Mouse (Mus musculus) heart, embryonic 13.5 days (tissue): Measurements from ENCODE around the gene Ogg1. TPM values are rescaled to one million over a fixed set of nuclear protein-coding genes. Genes with fewer than 3 reads are reported as not detected.

Experiments
- ATAC-seq: fragments of 200-750 bp; cut with Nextera tagmentation; 2 replicates; pipeline ENCODE4 v1.8.0; 2017; ENCODE audit warnings: moderate TSS enrichment; ENCODE audit not compliant: insufficient number of reproducible peaks, low FRiP score, low TSS enrichment; ENCODE audit errors: extremely low read depth
- H3K27ac ChIP-seq: fragments of 300-500 bp; sonication (generic); replicated peaks from 2 replicates; pipeline ENCODE4 v1.5.1; 2015; ENCODE audit warnings: moderate library complexity, mild to moderate bottlenecking, inconsistent platforms
- H3K27me3 ChIP-seq: fragments of 300-500 bp; sonication (generic); replicated peaks from 2 replicates; pipeline ENCODE4 v1.6.1; 2015; ENCODE audit warnings: mild to moderate bottlenecking, inconsistent platforms
- H3K36me3 ChIP-seq: fragments of 300-500 bp; sonication (generic); 2 replicates; pipeline ENCODE4 v1.6.1; 2015; ENCODE audit warnings: mild to moderate bottlenecking, inconsistent platforms
- H3K4me1 ChIP-seq: fragments of 300-500 bp; sonication (generic); 2 replicates; pipeline ENCODE4 v1.6.1; 2015; ENCODE audit warnings: inconsistent platforms
- H3K4me2 ChIP-seq: fragments of 300-500 bp; sonication (generic); 2 replicates; pipeline ENCODE4 v1.6.1; 2015; ENCODE audit warnings: inconsistent platforms, mild to moderate bottlenecking, moderate library complexity
- H3K4me3 ChIP-seq: fragments of 300-500 bp; sonication (generic); 2 replicates; pipeline ENCODE4 v1.5.1; 2015; ENCODE audit warnings: moderate library complexity, mild to moderate bottlenecking, inconsistent platforms
- H3K9ac ChIP-seq: fragments of 300-500 bp; sonication (generic); 2 replicates; pipeline ENCODE4 v1.6.1; 2015; ENCODE audit warnings: inconsistent platforms, mild to moderate bottlenecking, moderate library complexity
- H3K9me3 ChIP-seq: fragments of 300-500 bp; sonication (generic); 2 replicates; pipeline ENCODE4 v1.6.1; 2016; ENCODE audit warnings: inconsistent platforms
- WGBS: fragments of 180-500 bp; shearing (Covaris S2); methylation state at CpG from one replicate; pipeline ENCODE4 v1.1.7; 2015; ENCODE audit warnings: mixed read lengths; 5-methylcytosine and 5-hydroxymethylcytosine counted together
- polyA plus RNA-seq: library from polyadenylated mRNA; unstranded; fragments of >200 nt; fragmentation: Nextera tagmentation; extraction: Ambion mirVana; gene quantifications from 2 replicates; pipeline ENCODE4 v1.2.1, GENCODE M21; 2015

The Ogg1 gene
- 9.5 and 11.6 TPM in 2 replicates for polyA plus RNA-seq

GRCm38 (mm10) chr6:113326533-113327315 lies at the start of gene Ogg1:
Gene Ogg1 (plus strand): TSS chr6:113326972.
- peak within 1 kb of the TSS; percentile 86 for H3K9ac ChIP-seq
- ATAC-seq = peak; percentile 95
- H3K4me3 ChIP-seq = peak within 1 kb of the TSS; percentile 65
- peak within 1 kb of the TSS; percentile 90 for H3K27ac ChIP-seq
- WGBS = under 1% methylated on average over 52 of the region's 52 CpGs
- peaks cover 64% of the 10 kb centered on the region for H3K36me3 ChIP-seq
- H3K4me1 ChIP-seq = peaks cover 30% of the 10 kb centered on the region
- no peaks in the 10 kb centered on the region for H3K9me3 ChIP-seq
- peak within 1 kb of the TSS; percentile 88 for H3K4me2 ChIP-seq
- H3K27me3 ChIP-seq = no peaks in the 10 kb centered on the region

GRCm38 (mm10) chr6:113281676-113282075 lies 45.1 kb upstream of the Ogg1 start:
- no peak overlapping the region for H3K27ac ChIP-seq

GRCm38 (mm10) chr6:113282101-113282802 lies 44.5 kb upstream of the Ogg1 start, which contains the start of gene Cpne9:
Gene Cpne9 (plus strand): TSS chr6:113282307.
- Histone ChIP-seq H3K9ac (no peak within 1 kb of the TSS), H3K4me3 (peak within 1 kb of the TSS; percentile 20), H3K27ac (no peak within 1 kb of the TSS), H3K4me2 (peak within 1 kb of the TSS; percentile 49), H3K9me3 (no peaks in the 10 kb centered on the region), H3K36me3 (peaks cover 26% of the 10 kb centered on the region), H3K4me1 (peaks cover 7% of the 10 kb centered on the region), H3K27me3 (peaks cover 54% of the 10 kb centered on the region)
- WGBS = 2% methylated on average over 37 of the region's 37 CpGs
- ATAC-seq = no peak

More at GRCm38 (mm10) chr6:113281676-113282075, 45.1 kb upstream of the Ogg1 start:
- Histone ChIP-seq H3K4me1 (peaks cover 7% of the 10 kb centered on the region), H3K27me3 (peaks cover 54% of the 10 kb centered on the region), H3K4me2 (no peak overlapping the region), H3K9ac (no peak overlapping the region), H3K4me3 (no peak overlapping the region), H3K36me3 (peaks cover 28% of the 10 kb centered on the region), H3K9me3 (no peaks in the 10 kb centered on the region)
- no peak for ATAC-seq
- whole genome bisulfite sequencing = 46% methylated on average over 6 of the region's 6 CpGs

DNA sequence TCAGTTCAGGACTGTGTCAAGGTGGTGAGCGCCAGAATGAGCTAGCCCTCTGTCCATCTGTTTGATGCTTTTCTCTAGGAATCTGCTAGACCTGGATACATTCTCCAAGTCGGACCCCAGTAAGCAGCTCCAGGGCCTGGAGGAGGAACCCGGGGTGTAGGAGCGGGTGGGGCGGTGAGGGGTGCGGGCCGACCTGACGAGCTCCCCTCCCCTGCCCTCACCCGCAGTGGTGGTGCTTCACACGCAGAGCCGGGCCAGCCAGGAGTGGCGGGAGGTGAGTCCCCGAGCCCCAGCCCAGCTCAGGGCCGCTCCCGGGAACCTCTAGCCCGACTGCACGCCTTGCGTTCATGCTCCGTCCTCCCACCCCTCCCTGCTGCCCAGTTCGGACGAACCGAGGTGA lies 43.8 kb upstream of the Ogg1 start:
- Histone ChIP-seq H3K27ac (no peak overlapping the region), H3K9ac (no peak overlapping the region), H3K27me3 (peaks cover 54% of the 10 kb centered on the region), H3K4me2 (0 out of 2 replicates have a peak overlapping the region, but pooled peaks have one; percentile 4), H3K4me3 (no peak overlapping the region), H3K9me3 (no peaks in the 10 kb centered on the region), H3K36me3 (peaks cover 20% of the 10 kb centered on the region), H3K4me1 (peaks cover 7% of the 10 kb centered on the region)
- ATAC-seq = no peak
- WGBS = 2% methylated on average over 22 of the region's 22 CpGs

- no peak overlapping the region for H3K4me3 ChIP-seq
- no peaks in the 10 kb centered on the region for H3K9me3 ChIP-seq
- H3K4me1 ChIP-seq = peaks cover 7% of the 10 kb centered on the region
- H3K4me2 ChIP-seq = no peak overlapping the region
- ATAC-seq = no peak
- 10% methylated on average over 6 of the region's 6 CpGs for WGBS
- peaks cover 14% of the 10 kb centered on the region; the same call in 1 of the 2 replicates for H3K36me3 ChIP-seq
- no peak overlapping the region for H3K9ac ChIP-seq
- no peak overlapping the region for H3K27ac ChIP-seq
- H3K27me3 ChIP-seq = peaks cover 54% of the 10 kb centered on the region
These were observed 43.3 kb upstream of the Ogg1 start for GRCm38 (mm10) chr6:113283500-113283899.

DNA sequence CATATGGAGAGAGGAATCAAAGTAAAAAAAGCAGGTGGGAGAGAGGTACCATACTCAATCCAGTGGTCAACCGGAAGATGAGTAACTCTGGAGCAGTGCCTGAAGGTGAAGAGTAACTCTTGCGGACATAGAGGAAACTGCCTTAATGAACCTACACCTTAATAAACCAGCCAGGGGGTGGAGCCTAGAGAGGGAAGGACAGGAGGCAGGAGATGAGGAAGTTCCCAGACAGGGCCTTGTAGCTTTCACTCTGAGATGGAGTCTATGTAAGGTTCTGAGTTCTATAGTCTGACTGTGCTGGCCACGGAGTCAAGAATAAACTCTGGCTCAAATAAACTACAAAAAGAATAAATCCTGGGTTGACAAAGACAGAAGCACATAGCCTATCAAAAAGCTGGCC lies 41.8 kb upstream of the Ogg1 start:
- H3K4me3 ChIP-seq = no peak overlapping the region
- ATAC-seq = no peak
- WGBS = 57% methylated on average over 3 of the region's 3 CpGs
- no peak overlapping the region for H3K9ac ChIP-seq
- H3K27me3 ChIP-seq = peaks cover 54% of the 10 kb centered on the region
- H3K36me3 ChIP-seq = peaks cover 5% of the 10 kb centered on the region; the same call in 1 of the 2 replicates
- H3K4me1 ChIP-seq = peaks cover 7% of the 10 kb centered on the region
- no peak overlapping the region for H3K4me2 ChIP-seq
- H3K27ac ChIP-seq = no peak overlapping the region
- no peaks in the 10 kb centered on the region for H3K9me3 ChIP-seq

GRCm38 (mm10) chr6:113286316-113286715 lies 40.5 kb upstream of the Ogg1 start:
- Histone ChIP-seq H3K4me1 (peaks cover 7% of the 10 kb centered on the region), H3K36me3 (no peaks in the 10 kb centered on the region), H3K4me2 (no peak overlapping the region), H3K27me3 (peaks cover 56% of the 10 kb centered on the region), H3K27ac (no peak overlapping the region), H3K9me3 (no peaks in the 10 kb centered on the region), H3K9ac (no peak overlapping the region), H3K4me3 (no peak overlapping the region)
- WGBS = 45% methylated on average over 1 of the region's 1 CpGs
- no peak for ATAC-seq

DNA sequence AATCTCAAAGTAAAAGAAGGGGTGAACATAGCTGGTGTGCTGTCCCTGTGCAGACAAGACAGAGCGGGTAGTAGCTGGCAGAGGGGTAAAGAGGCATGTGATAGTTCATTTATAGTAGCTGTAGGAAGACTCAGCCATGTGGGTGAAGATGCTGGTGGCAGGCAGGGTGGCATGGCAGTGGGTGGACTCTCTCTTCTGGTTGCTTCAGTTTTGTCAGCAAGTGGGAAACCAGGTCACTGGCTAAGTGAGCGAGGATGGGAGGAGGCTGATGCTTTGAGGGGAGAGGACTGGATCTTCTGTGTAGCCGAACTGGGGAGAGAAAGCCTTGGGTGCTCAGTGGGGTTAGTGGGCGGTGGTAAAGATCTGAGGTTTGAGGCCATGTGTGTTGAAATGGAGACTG lies 39.5 kb upstream of the Ogg1 start:
- no peak overlapping the region for H3K27ac ChIP-seq
- H3K4me3 ChIP-seq = no peak overlapping the region
- peaks cover 47% of the 10 kb centered on the region for H3K27me3 ChIP-seq
- 54% methylated on average over 4 of the region's 4 CpGs for WGBS
- H3K4me2 ChIP-seq = no peak overlapping the region
- ATAC-seq = no peak
- no peak overlapping the region for H3K9ac ChIP-seq
- peaks cover 5% of the 10 kb centered on the region for H3K4me1 ChIP-seq
- H3K36me3 ChIP-seq = no peaks in the 10 kb centered on the region
- no peaks in the 10 kb centered on the region for H3K9me3 ChIP-seq

DNA sequence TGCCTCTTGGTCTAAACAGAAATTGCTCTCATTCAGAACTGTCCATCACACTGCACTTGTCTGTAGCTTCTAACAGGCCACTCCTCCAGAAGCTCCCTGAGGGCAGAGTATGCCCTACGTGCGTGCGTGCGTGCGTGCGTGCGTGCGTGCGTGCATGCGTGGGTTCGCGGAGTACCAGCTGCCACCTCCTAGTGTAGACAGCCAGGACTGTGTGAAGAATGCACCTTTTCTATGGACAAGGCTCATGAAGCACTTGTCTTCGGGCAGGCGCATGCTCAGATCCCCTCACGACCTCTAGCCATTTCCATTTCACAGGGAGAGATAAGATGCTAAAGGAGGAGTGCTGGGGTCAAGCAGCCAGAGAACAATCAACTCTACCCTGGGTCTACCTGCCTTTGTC lies 37.4 kb upstream of the Ogg1 start:
- Histone ChIP-seq H3K27ac (no peak overlapping the region), H3K27me3 (peaks cover 26% of the 10 kb centered on the region), H3K4me2 (no peak overlapping the region), H3K4me3 (no peak overlapping the region), H3K36me3 (no peaks in the 10 kb centered on the region), H3K4me1 (no peaks in the 10 kb centered on the region), H3K9ac (no peak overlapping the region), H3K9me3 (no peaks in the 10 kb centered on the region)
- no peak for ATAC-seq
- WGBS = 80% methylated on average over 15 of the region's 15 CpGs

- 63% methylated on average over 6 of the region's 6 CpGs for WGBS
- Histone ChIP-seq H3K9me3 (no peaks in the 10 kb centered on the region), H3K4me2 (no peak overlapping the region), H3K36me3 (no peaks in the 10 kb centered on the region), H3K27me3 (peaks cover 16% of the 10 kb centered on the region), H3K4me1 (no peaks in the 10 kb centered on the region), H3K27ac (no peak overlapping the region), H3K4me3 (no peak overlapping the region), H3K9ac (no peak overlapping the region)
- ATAC-seq = no peak
These were observed 36.4 kb upstream of the Ogg1 start for GRCm38 (mm10) chr6:113290346-113290745.

DNA sequence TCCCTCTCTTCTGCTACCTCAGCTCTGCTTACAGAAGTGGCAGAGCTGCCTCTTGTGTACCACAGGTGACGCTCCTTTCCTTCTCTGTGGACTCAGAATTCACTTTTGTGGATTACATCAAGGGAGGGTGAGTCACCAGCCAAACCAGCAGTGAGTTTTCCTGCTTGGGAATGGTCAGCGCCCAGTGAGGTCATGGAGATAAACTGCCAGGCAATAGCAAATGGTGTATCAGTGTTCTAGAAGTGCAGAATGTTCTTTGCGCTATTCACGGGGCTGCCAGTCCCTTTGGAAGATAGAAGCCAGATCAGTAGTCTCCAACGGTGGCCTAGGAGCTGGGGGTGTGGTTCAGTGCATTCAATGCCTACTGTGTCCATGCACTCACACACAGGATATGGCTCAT lies 33.8 kb upstream of the Ogg1 start:
- Histone ChIP-seq H3K9ac (no peak overlapping the region), H3K27me3 (peaks cover 4% of the 10 kb centered on the region), H3K27ac (no peak overlapping the region), H3K4me2 (no peak overlapping the region), H3K9me3 (no peaks in the 10 kb centered on the region), H3K4me1 (no peaks in the 10 kb centered on the region), H3K36me3 (no peaks in the 10 kb centered on the region), H3K4me3 (no peak overlapping the region)
- no peak for ATAC-seq
- WGBS = 38% methylated on average over 5 of the region's 5 CpGs
